Mouse (Mus musculus) megakaryocyte, embryonic 14.5 days (primary cell): Measurements from ENCODE around the gene Sesn2.

Experiments
- FLI1 ChIP-seq: IDR thresholded peaks from 2 replicates; pipeline ENCODE4 v1.6.1; 2012; ENCODE audit warnings: low read length, inconsistent platforms, mixed read lengths
- GATA1 ChIP-seq: IDR thresholded peaks from 3 replicates; pipeline ENCODE4 v1.6.1; 2012; ENCODE audit warnings: mixed read lengths, low read length, inconsistent platforms, borderline replicate concordance

DNA sequence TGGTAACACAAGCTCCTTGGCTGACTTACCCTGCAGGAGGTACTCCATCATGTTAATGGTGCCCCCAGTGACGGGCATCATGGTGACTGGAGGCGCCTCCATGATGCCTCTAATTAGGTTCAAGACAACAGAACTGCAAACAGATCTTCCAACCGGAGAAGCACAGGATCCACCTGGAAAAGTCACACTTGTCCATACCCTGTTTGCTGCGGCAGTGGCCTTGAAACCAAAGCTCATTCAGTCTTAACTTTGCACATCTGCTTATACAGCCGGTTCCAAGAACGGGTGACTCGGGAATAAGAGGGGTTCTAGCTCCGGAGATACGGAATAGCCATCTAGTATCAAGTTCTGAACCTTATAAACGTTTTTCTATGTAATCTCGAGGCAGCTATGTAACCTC is 47.5 kb downstream of the Sesn2 start:
- TF ChIP-seq GATA1, result no peak
- no peak for TF ChIP-seq FLI1
